Mouse (Mus musculus): Measurements from ENCODE around the gene Jarid2. TPM values are rescaled to one million over a fixed set of nuclear protein-coding genes. Genes with fewer than 3 reads are reported as not detected.

Jarid2 gene
- total RNA-seq, 2 experiments from 2014 or later: 31.0 to 58.5 TPM

- peak; percentile 73 for ATAC-seq (replicated peaks; ENCODE audit: poor library complexity, severe bottlenecking)
Observed at GRCm38 (mm10) chr13:44948320-44949250, 219.3 kb downstream of the Jarid2 start.

GRCm38 (mm10) chr13:44952393-44953086 lies 223.3 kb downstream of the Jarid2 start:
- peak; percentile 62 for ATAC-seq (replicated peaks; ENCODE audit: poor library complexity, severe bottlenecking)

- no peak for ATAC-seq (replicated peaks; ENCODE audit: poor library complexity, severe bottlenecking)
Observed at GRCm38 (mm10) chr13:44953546-44954231, 224.4 kb downstream of the Jarid2 start.

- no peak for ATAC-seq (replicated peaks; ENCODE audit: poor library complexity, severe bottlenecking)
Observed at GRCm38 (mm10) chr13:44954232-44954568, 224.9 kb downstream of the Jarid2 start.

GRCm38 (mm10) chr13:44955781-44956180 lies 226.5 kb downstream of the Jarid2 start:
- ATAC-seq (replicated peaks; ENCODE audit: poor library complexity, severe bottlenecking): peak; percentile 20; the same call in 1 of the 2 replicates

- no peak for ATAC-seq (replicated peaks; ENCODE audit: poor library complexity, severe bottlenecking)
Observed at GRCm38 (mm10) chr13:44957049-44957448, 227.8 kb downstream of the Jarid2 start.

GRCm38 (mm10) chr13:44960542-44961291 lies 231.4 kb downstream of the Jarid2 start:
- ATAC-seq (replicated peaks; ENCODE audit: poor library complexity, severe bottlenecking): no peak
